Mouse (Mus musculus) spleen, postnatal 14 days (tissue): ENCODE measurements around the gene Pqbp1.
"Not testable (repeated sequence)": the region's sequence is repeated elsewhere in the genome, so short reads cannot be mapped to it uniquely, and the experiment has no call there.

Source experiments
- DNase-seq, 2 experiments: peaks; one replicate each; pipeline ENCODE4 v3.0.0; 2021 to 2022; ENCODE audit warnings: low spot score in 2 of 2

Gene Pqbp1

GRCm38 (mm10) chrX:7898880-7899874 lies at the start of gene Pqbp1, which contains the start of gene Timm17b:
TSS of gene Pqbp1 (minus strand) at chrX:7899269.
TSS of gene Timm17b (plus strand) at chrX:7899357.
- DNase-seq: peak; percentile 70 to 74

- peak; percentile 65 to 74 for DNase-seq
These were observed 48.9 kb upstream of the Pqbp1 start for GRCm38 (mm10) chrX:7947900-7948492.

- DNase-seq: no peak
These were observed 48.2 kb upstream of the Pqbp1 start, which contains the start of gene Hdac6 for GRCm38 (mm10) chrX:7947108-7947899. TSS of gene Hdac6 (minus strand) at chrX:7947889.

- DNase-seq: no peak
These were observed 46.5 kb upstream of the Pqbp1 start for GRCm38 (mm10) chrX:7945618-7946017.

GRCm38 (mm10) chrX:7937667-7938066 lies 38.6 kb upstream of the Pqbp1 start:
- no peak for DNase-seq

GRCm38 (mm10) chrX:7936874-7937273 lies 37.8 kb upstream of the Pqbp1 start:
- DNase-seq: no peak

GRCm38 (mm10) chrX:7928270-7928790 lies 29.3 kb upstream of the Pqbp1 start, which contains the start of gene Eras:
TSS of gene Eras (minus strand) at chrX:7928607.
- DNase-seq: no peak

- DNase-seq: no peak
These were observed 28.0 kb upstream of the Pqbp1 start for GRCm38 (mm10) chrX:7927116-7927515.

GRCm38 (mm10) chrX:7926266-7926665 lies 27.2 kb upstream of the Pqbp1 start:
- DNase-seq: no peak

- no peak for DNase-seq
These were observed 23.0 kb upstream of the Pqbp1 start for GRCm38 (mm10) chrX:7922032-7922431.

- no peak for DNase-seq
These were observed 20.7 kb upstream of the Pqbp1 start, which contains the start of gene Pcsk1n for GRCm38 (mm10) chrX:7919601-7920383. TSS of gene Pcsk1n (plus strand) at chrX:7919822.

- DNase-seq: not testable (repeated sequence)
These were observed 18.9 kb upstream of the Pqbp1 start for GRCm38 (mm10) chrX:7917960-7918359.

GRCm38 (mm10) chrX:7915669-7916068 lies 16.6 kb upstream of the Pqbp1 start:
- DNase-seq: peak in 1 of 2 experiments; percentile 32

GRCm38 (mm10) chrX:7910473-7910872 lies 11.4 kb upstream of the Pqbp1 start:
- DNase-seq: no peak

- not testable (repeated sequence) for DNase-seq
These were observed 10.2 kb upstream of the Pqbp1 start, which contains the start of gene Gm10490 for GRCm38 (mm10) chrX:7909242-7909641. TSS of gene Gm10490 (plus strand) at chrX:7909542.

- DNase-seq: no peak
These were observed 8.7 kb upstream of the Pqbp1 start, which contains the start of gene Gm10491 for GRCm38 (mm10) chrX:7907735-7908134. TSS of gene Gm10491 (minus strand) at chrX:7907835.

GRCm38 (mm10) chrX:7904441-7904840 lies 5.4 kb upstream of the Pqbp1 start:
- no peak for DNase-seq

GRCm38 (mm10) chrX:7898211-7898610 lies 858 bp downstream of the Pqbp1 start:
- DNase-seq: no peak

GRCm38 (mm10) chrX:7883841-7884567 lies 15.1 kb downstream of the Pqbp1 start, which contains the start of gene Slc35a2:
TSS of gene Slc35a2 (plus strand) at chrX:7884028.
- DNase-seq: peak; percentile 30 to 53

- peak; percentile 18 to 50 for DNase-seq
These were observed 19.2 kb downstream of the Pqbp1 start for GRCm38 (mm10) chrX:7879819-7880218.
